Mouse (Mus musculus) lung, embryonic 15.5 days (tissue): ENCODE data around the gene Gpr137. TPM values are rescaled to one million over a fixed set of nuclear protein-coding genes. Genes with fewer than 3 reads are reported as not detected.
"Not testable (repeated sequence)": the region's sequence is repeated elsewhere in the genome, so short reads cannot be mapped to it uniquely, and the experiment has no call there.

ENCODE experiments used
- ATAC-seq: fragments of 200-750 bp; cut with Nextera tagmentation; 2 replicates; pipeline ENCODE4 v1.8.0; 2017; ENCODE audit warnings: moderate number of reproducible peaks, borderline replicate concordance; ENCODE audit not compliant: low FRiP score, low TSS enrichment; ENCODE audit errors: extremely low read depth
- H3K27ac ChIP-seq: fragments of 300-500 bp; sonication (generic); 2 replicates; pipeline ENCODE4 v1.5.1; 2015; ENCODE audit warnings: moderate library complexity, mild to moderate bottlenecking, inconsistent platforms
- H3K27me3 ChIP-seq: fragments of 300-500 bp; sonication (generic); 2 replicates; pipeline ENCODE4 v1.6.1; 2015; ENCODE audit warnings: inconsistent platforms
- H3K36me3 ChIP-seq: fragments of 300-500 bp; sonication (generic); 2 replicates; pipeline ENCODE4 v1.6.1; 2015; ENCODE audit warnings: inconsistent platforms
- H3K4me1 ChIP-seq: fragments of 300-500 bp; sonication (generic); 2 replicates; pipeline ENCODE4 v1.6.1; 2015; ENCODE audit warnings: inconsistent platforms
- H3K4me2 ChIP-seq: fragments of 300-500 bp; sonication (generic); 2 replicates; pipeline ENCODE4 v1.6.1; 2015; ENCODE audit warnings: inconsistent platforms, mild to moderate bottlenecking, moderate library complexity
- H3K4me3 ChIP-seq: fragments of 300-500 bp; sonication (generic); 2 replicates; pipeline ENCODE4 v1.5.1; 2015; ENCODE audit warnings: mild to moderate bottlenecking, inconsistent platforms
- H3K9ac ChIP-seq: fragments of 300-500 bp; sonication (generic); 2 replicates; pipeline ENCODE4 v1.6.1; 2015; ENCODE audit warnings: inconsistent platforms
- H3K9me3 ChIP-seq: fragments of 300-500 bp; sonication (generic); 2 replicates; pipeline ENCODE4 v1.6.1; 2016; ENCODE audit warnings: inconsistent platforms
- WGBS: fragments of 180-500 bp; shearing (Covaris S2); methylation state at CpG from one replicate; pipeline ENCODE4 v1.1.7; 2015; 5-methylcytosine and 5-hydroxymethylcytosine counted together
- polyA plus RNA-seq: library from polyadenylated mRNA; unstranded; fragments of >200 nt; fragmentation: Nextera tagmentation; extraction: Ambion mirVana; gene quantifications from 2 replicates; pipeline ENCODE4 v1.2.1, GENCODE M21; 2015

Gpr137 gene
- 28.1 and 31.0 TPM in 2 replicates for polyA plus RNA-seq

- peak within 1 kb of the TSS; percentile 75 for H3K4me3 ChIP-seq
- H3K4me1 ChIP-seq: peaks cover 24% of the 10 kb centered on the region
- H3K9me3 ChIP-seq: no peaks in the 10 kb centered on the region
- H3K9ac ChIP-seq: peak within 1 kb of the TSS; percentile 91
- H3K27ac ChIP-seq: peak within 1 kb of the TSS; percentile 94
- no peaks in the 10 kb centered on the region for H3K27me3 ChIP-seq
- H3K36me3 ChIP-seq: peaks cover 3% of the 10 kb centered on the region; the same call in 1 of the 2 replicates
- H3K4me2 ChIP-seq: peak within 1 kb of the TSS; percentile 98
- WGBS: under 1% methylated on average over 27 of the region's 27 CpGs
- peak; percentile 90 for ATAC-seq
These were observed at the start of gene Gpr137 for GRCm38 (mm10) chr19:6942249-6942691. TSS of gene Gpr137 (minus strand) at chr19:6942480.

- H3K4me3 ChIP-seq, H3K9me3 ChIP-seq: not testable (repeated sequence)
These were observed 48.9 kb upstream of the Gpr137 start for GRCm38 (mm10) chr19:6991166-6991565.

GRCm38 (mm10) chr19:6990712-6991111, 48.4 kb upstream of the Gpr137 start:
- peaks cover 49% of the 10 kb centered on the region for H3K4me1 ChIP-seq
- H3K4me2 ChIP-seq: no peak overlapping the region
- no peak for ATAC-seq
- H3K27me3 ChIP-seq: no peaks in the 10 kb centered on the region
- H3K9ac ChIP-seq: no peak overlapping the region
- H3K27ac ChIP-seq: no peak overlapping the region
- no peaks in the 10 kb centered on the region for H3K9me3 ChIP-seq
- 85% methylated on average over 6 of the region's 6 CpGs for WGBS
- no peak overlapping the region for H3K4me3 ChIP-seq
- H3K36me3 ChIP-seq: no peaks in the 10 kb centered on the region

More at GRCm38 (mm10) chr19:6991166-6991565, 48.9 kb upstream of the Gpr137 start:
- not testable (repeated sequence) for H3K9ac ChIP-seq, ATAC-seq, H3K27me3 ChIP-seq, H3K27ac ChIP-seq, H3K36me3 ChIP-seq
- peaks cover 46% of the 10 kb centered on the region for H3K4me1 ChIP-seq
- 89% methylated on average over 6 of the region's 6 CpGs for WGBS
- peak overlapping the region; percentile 94; the same call in 1 of the 2 replicates for H3K4me2 ChIP-seq

GRCm38 (mm10) chr19:6989251-6989650, 47.0 kb upstream of the Gpr137 start:
- Histone ChIP-seq H3K4me1 (peaks cover 35% of the 10 kb centered on the region), H3K36me3 (peaks cover 9% of the 10 kb centered on the region), H3K4me2 (no peak overlapping the region), H3K9me3 (no peaks in the 10 kb centered on the region), H3K27me3 (no peaks in the 10 kb centered on the region), H3K4me3 (no peak overlapping the region), H3K27ac (peak overlapping the region; percentile 6; the same call in 1 of the 2 replicates), H3K9ac (no peak overlapping the region)
- WGBS: 73% methylated on average over 8 of the region's 8 CpGs
- ATAC-seq: no peak

- peak overlapping the region; percentile 92 for H3K27ac ChIP-seq
- no peaks in the 10 kb centered on the region for H3K9me3 ChIP-seq
- no peaks in the 10 kb centered on the region for H3K27me3 ChIP-seq
- peak overlapping the region; percentile 95 for H3K9ac ChIP-seq
- H3K36me3 ChIP-seq: peaks cover 19% of the 10 kb centered on the region
- H3K4me1 ChIP-seq: peaks cover 27% of the 10 kb centered on the region
- ATAC-seq: no peak
- 4% methylated on average over 8 of the region's 8 CpGs for WGBS
- peak overlapping the region; percentile 93 for H3K4me3 ChIP-seq
- peak overlapping the region; percentile 89 for H3K4me2 ChIP-seq
These were observed 45.6 kb upstream of the Gpr137 start for GRCm38 (mm10) chr19:6987904-6988285.

GRCm38 (mm10) chr19:6987061-6987903, 45.0 kb upstream of the Gpr137 start, which contains the start of gene Vegfb:
TSS of gene Vegfb (minus strand) at chr19:6987651.
- Histone ChIP-seq H3K4me1 (peaks cover 26% of the 10 kb centered on the region), H3K4me3 (peak within 1 kb of the TSS; percentile 93), H3K9me3 (no peaks in the 10 kb centered on the region), H3K36me3 (peaks cover 25% of the 10 kb centered on the region), H3K9ac (peak within 1 kb of the TSS; percentile 95), H3K27me3 (no peaks in the 10 kb centered on the region), H3K27ac (peak within 1 kb of the TSS; percentile 92), H3K4me2 (peak within 1 kb of the TSS; percentile 89)
- under 1% methylated on average over 64 of the region's 85 CpGs for WGBS
- peak; percentile 62 for ATAC-seq

GRCm38 (mm10) chr19:6985951-6986708, 43.9 kb upstream of the Gpr137 start:
- Histone ChIP-seq H3K9me3 (no peaks in the 10 kb centered on the region), H3K4me1 (peaks cover 26% of the 10 kb centered on the region), H3K36me3 (peaks cover 28% of the 10 kb centered on the region), H3K9ac (peak overlapping the region; percentile 95; the same call in 1 of the 2 replicates), H3K27ac (no peak overlapping the region), H3K4me3 (peak overlapping the region; percentile 93), H3K27me3 (no peaks in the 10 kb centered on the region), H3K4me2 (peak overlapping the region; percentile 89)
- ATAC-seq: no peak
- 72% methylated on average over 10 of the region's 10 CpGs for WGBS

- no peak overlapping the region for H3K27ac ChIP-seq
- no peak overlapping the region for H3K4me3 ChIP-seq
- peaks cover 28% of the 10 kb centered on the region for H3K36me3 ChIP-seq
- ATAC-seq: no peak
- no peaks in the 10 kb centered on the region for H3K27me3 ChIP-seq
- no peak overlapping the region for H3K9ac ChIP-seq
- H3K4me1 ChIP-seq: peaks cover 30% of the 10 kb centered on the region
- H3K9me3 ChIP-seq: no peaks in the 10 kb centered on the region
- 87% methylated on average over 19 of the region's 19 CpGs for WGBS
- H3K4me2 ChIP-seq: no peak overlapping the region
These were observed 43.0 kb upstream of the Gpr137 start for GRCm38 (mm10) chr19:6985300-6985699.

- WGBS: 91% methylated on average over 5 of the region's 5 CpGs
- no peak for ATAC-seq
- no peaks in the 10 kb centered on the region for H3K27me3 ChIP-seq
- H3K4me2 ChIP-seq: no peak overlapping the region
- H3K9me3 ChIP-seq: no peaks in the 10 kb centered on the region
- H3K4me1 ChIP-seq: peaks cover 37% of the 10 kb centered on the region
- H3K9ac ChIP-seq: no peak overlapping the region
- H3K27ac ChIP-seq: no peak overlapping the region
- H3K4me3 ChIP-seq: no peak overlapping the region
- H3K36me3 ChIP-seq: peaks cover 28% of the 10 kb centered on the region
These were observed 41.3 kb upstream of the Gpr137 start for GRCm38 (mm10) chr19:6983621-6984020.

GRCm38 (mm10) chr19:6981465-6981864, 39.2 kb upstream of the Gpr137 start:
- Histone ChIP-seq H3K4me3 (peak overlapping the region; percentile 82; the same call in 1 of the 2 replicates), H3K4me1 (peaks cover 41% of the 10 kb centered on the region), H3K36me3 (peaks cover 46% of the 10 kb centered on the region), H3K9me3 (no peaks in the 10 kb centered on the region), H3K27ac (no peak overlapping the region), H3K4me2 (peak overlapping the region; percentile 78; the same call in 1 of the 2 replicates), H3K9ac (peak overlapping the region; percentile 87), H3K27me3 (no peaks in the 10 kb centered on the region)
- 86% methylated on average over 4 of the region's 4 CpGs for WGBS
- ATAC-seq: no peak

- H3K4me1 ChIP-seq: peaks cover 41% of the 10 kb centered on the region
- H3K36me3 ChIP-seq: peaks cover 46% of the 10 kb centered on the region
- H3K9me3 ChIP-seq: no peaks in the 10 kb centered on the region
- H3K27me3 ChIP-seq: no peaks in the 10 kb centered on the region
- 1% methylated on average over 38 of the region's 38 CpGs for WGBS
- H3K27ac ChIP-seq: peak within 1 kb of the TSS; percentile 95
- peak; percentile 91 for ATAC-seq
- H3K4me3 ChIP-seq: peak within 1 kb of the TSS; percentile 82
- H3K9ac ChIP-seq: peak within 1 kb of the TSS; percentile 87
- peak within 1 kb of the TSS; percentile 78 for H3K4me2 ChIP-seq
These were observed 38.3 kb upstream of the Gpr137 start, which contains the start of gene Fkbp2 for GRCm38 (mm10) chr19:6980381-6981093. TSS of gene Fkbp2 (minus strand) at chr19:6980501.
